9 mouse cellular contexts compared by ENCODE assay signal in the genomic region with DNA sequence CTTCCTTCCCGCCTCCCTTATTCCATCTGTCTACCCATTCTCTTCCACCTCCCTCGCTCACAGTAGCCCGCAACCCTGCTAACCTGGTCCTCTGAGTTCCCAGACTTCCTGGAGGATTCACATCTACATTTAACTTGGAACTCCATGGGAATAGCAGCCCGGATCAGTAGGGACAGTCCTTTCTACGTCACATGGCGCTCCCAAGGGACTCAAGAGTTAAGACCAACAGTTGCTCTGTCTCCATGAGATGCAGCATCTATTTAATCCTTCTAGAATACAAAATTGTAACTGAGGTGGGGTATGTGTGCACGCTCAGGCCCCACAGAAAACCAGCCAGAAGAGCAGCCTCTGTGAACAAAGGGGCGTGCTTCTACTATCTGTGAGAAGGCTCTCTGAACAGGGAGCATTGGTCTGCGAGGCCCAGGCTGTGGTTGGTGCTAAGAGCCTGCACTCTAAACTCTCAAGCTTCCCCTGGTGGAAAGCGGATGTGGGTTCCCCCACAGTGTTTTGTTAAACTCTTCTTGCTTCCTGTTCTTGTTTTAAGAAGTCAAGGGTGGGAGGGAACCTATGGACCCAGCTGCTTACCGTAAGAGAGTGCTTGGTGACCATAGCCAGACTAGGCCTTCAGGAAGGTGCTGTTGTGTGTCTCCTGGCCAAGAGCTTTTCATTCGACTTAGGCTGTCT. TPM values are rescaled to one million over a fixed set of nuclear protein-coding genes. Genes with fewer than 3 reads are reported as not detected.
DNase-seq lines count a peak whose midpoint lies in the region; ATAC-seq and TF ChIP-seq lines count a peak whose summit lies in the region.
"Had no signal": no experiment of that assay in that cellular context is flagged by ENCODE, and none has a peak within 500 bp of the region (broad histone marks: within the 10 kb centered on the region; RNA-seq: fewer than 3 reads in every experiment).

No protein-coding gene starts in this region.

- peak overlapping the region; percentile 56 for H3K4me2 ChIP-seq in heart, embryonic 16.5 days (ENCODE audit: low read depth, low read length)
- no peak overlapping the region for H3K4me2 ChIP-seq in liver, embryonic 13.5 days
- no peak overlapping the region for H3K4me2 ChIP-seq in hindbrain, postnatal 0 days (ENCODE audit: low read depth, low read length)

- H3K4me3 ChIP-seq in left cerebral cortex, adult 2 months = no peak overlapping the region
- peak overlapping the region; percentile 17; the same call in 1 of the 2 replicates for H3K4me3 ChIP-seq in heart, embryonic 16.5 days (ENCODE audit: low read length)
- H3K4me3 ChIP-seq in liver, embryonic 13.5 days (replicated peaks) = no peak overlapping the region
- no peak overlapping the region for H3K4me3 ChIP-seq in hindbrain, postnatal 0 days (ENCODE audit: low read length)
- no peak overlapping the region for H3K4me3 ChIP-seq in limb, embryonic 10.5 days

- H3K4me1 ChIP-seq in heart, embryonic 16.5 days (ENCODE audit: control insufficient read depth, insufficient read depth, low read length) = peaks cover 39% of the 10 kb centered on the region
- H3K4me1 ChIP-seq in liver, embryonic 13.5 days (replicated peaks) = peaks cover 22% of the 10 kb centered on the region; the same call in 1 of the 2 replicates
- peaks cover 9% of the 10 kb centered on the region; the same call in 1 of the 2 replicates for H3K4me1 ChIP-seq in hindbrain, postnatal 0 days (ENCODE audit: insufficient read depth, low read length)
- H3K4me1 ChIP-seq in limb, embryonic 10.5 days = peaks cover 21% of the 10 kb centered on the region

- peak overlapping the region; percentile 31; the same call in 1 of the 2 replicates for H3K9ac ChIP-seq in heart, embryonic 16.5 days (ENCODE audit: low read length)
- H3K9ac ChIP-seq in liver, embryonic 13.5 days = no peak overlapping the region
- H3K9ac ChIP-seq in hindbrain, postnatal 0 days (replicated peaks; ENCODE audit: low read length) = no peak overlapping the region

- intact Hi-C loops in left cerebral cortex, postnatal 14 days (cut with DNase I) = no loop called here
- intact Hi-C loops in left cerebral cortex, adult 2 months (cut with DNase I) = no loop called here

- ATAC-seq in heart, embryonic 16.5 days (replicated peaks; ENCODE audit: extremely low read depth, insufficient read depth, low FRiP score) = peak; percentile 53
- peak; percentile 55 for ATAC-seq in liver, embryonic 13.5 days (ENCODE audit: low read depth)
- no peak for ATAC-seq in hindbrain, postnatal 0 days
- ATAC-seq: Patski had no signal

- H3K27ac ChIP-seq in left cerebral cortex, adult 2 months = no peak overlapping the region
- peak overlapping the region; percentile 85 for H3K27ac ChIP-seq in heart, embryonic 16.5 days (ENCODE audit: low read length)
- peak overlapping the region; percentile 1; the same call in 1 of the 2 replicates for H3K27ac ChIP-seq in liver, embryonic 13.5 days
- no peak overlapping the region; the same call in 1 of the 2 replicates for H3K27ac ChIP-seq in hindbrain, postnatal 0 days
- no peak overlapping the region for H3K27ac ChIP-seq in limb, embryonic 10.5 days

- peak; percentile 20 to 24 for DNase-seq in left cerebral cortex, postnatal 14 days (ENCODE audit: low spot score in 2 of 2)
- no peak for DNase-seq in left cerebral cortex, adult 2 months (ENCODE audit: extremely low spot score in 1 of 2, low spot score in 2 of 2)
- peak; percentile 20 for DNase-seq in liver, embryonic 13.5 days
- peak; percentile 58 for DNase-seq in spleen, adult 12 weeks (ENCODE audit: low spot score)
- DNase-seq in hindbrain, postnatal 0 days (ENCODE audit: low spot score) = no peak
- DNase-seq in limb, embryonic 10.5 days (ENCODE audit: low spot score) = no peak
- no peak for DNase-seq in left cerebral cortex, adult 18-20 months (ENCODE audit: low spot score in 2 of 2)

- no peaks in the 10 kb centered on the region for H3K36me3 ChIP-seq in heart, embryonic 16.5 days (ENCODE audit: control insufficient read depth, insufficient read depth)
- no peaks in the 10 kb centered on the region for H3K36me3 ChIP-seq in liver, embryonic 13.5 days
- H3K36me3 ChIP-seq in hindbrain, postnatal 0 days (ENCODE audit: insufficient read depth, low read length) = no peaks in the 10 kb centered on the region
- no peaks in the 10 kb centered on the region for H3K36me3 ChIP-seq in limb, embryonic 10.5 days

- TF ChIP-seq CTCF in left cerebral cortex, adult 2 months (IDR thresholded peaks at IDR 0.05) = no peak; the same call in 1 of the 2 replicates
- no peak for TF ChIP-seq CTCF in hindbrain, postnatal 0 days (IDR thresholded peaks at IDR 0.05; ENCODE audit: low read depth)

- no peaks in the 10 kb centered on the region for H3K9me3 ChIP-seq in heart, embryonic 16.5 days (replicated peaks; ENCODE audit: control insufficient read depth, low read length)
- H3K9me3 ChIP-seq in liver, embryonic 13.5 days (replicated peaks) = no peaks in the 10 kb centered on the region
- H3K9me3 ChIP-seq in hindbrain, postnatal 0 days (ENCODE audit: low read length) = no peaks in the 10 kb centered on the region
- no peaks in the 10 kb centered on the region for H3K9me3 ChIP-seq in limb, embryonic 10.5 days (replicated peaks)

- 54% methylated on average over 12 of the region's 12 CpGs for WGBS in heart, embryonic 16.5 days
- 35% methylated on average over 12 of the region's 12 CpGs for WGBS in liver, embryonic 13.5 days (ENCODE audit: insufficient replicate concordance)
- 75% methylated on average over 12 of the region's 12 CpGs for WGBS in hindbrain, postnatal 0 days
- WGBS in limb, embryonic 10.5 days = 84% methylated on average over 12 of the region's 12 CpGs

- H3K27me3 ChIP-seq in heart, embryonic 16.5 days (ENCODE audit: control insufficient read depth, insufficient read depth, low read length) = no peaks in the 10 kb centered on the region
- H3K27me3 ChIP-seq in liver, embryonic 13.5 days = no peaks in the 10 kb centered on the region
- no peaks in the 10 kb centered on the region for H3K27me3 ChIP-seq in hindbrain, postnatal 0 days (ENCODE audit: insufficient read depth, low read length)
- H3K27me3 ChIP-seq in limb, embryonic 10.5 days (ENCODE audit: low read depth, poor library complexity, severe bottlenecking) = no peaks in the 10 kb centered on the region
- H3K27me3 ChIP-seq: Patski had no signal

RNA-seq across cellular contexts. Expression of gene Ggt5, which starts 2.2 kb away (rescaled TPM):
- 1 to 10 TPM; 4.4 to 4.5 TPM for total RNA-seq in left cerebral cortex, postnatal 14 days (2021)
- 1 to 10 TPM; 2.7 to 3.8 TPM for total RNA-seq in left cerebral cortex, adult 2 months (2021)
- polyA plus RNA-seq in heart, embryonic 16.5 days (2015; fragmentation: Nextera tagmentation; extraction: Ambion mirVana) = 9.7 and 11.3 TPM in 2 replicates
- polyA plus RNA-seq in liver, embryonic 13.5 days (2015; fragmentation: Nextera tagmentation; extraction: Ambion mirVana) = 0.52 and 0.59 TPM in 2 replicates
- 2.8 and 3.4 TPM in 2 replicates for total RNA-seq in hindbrain, postnatal 0 days (2014; rRNA removed)
- polyA plus RNA-seq in hindbrain, postnatal 0 days (2015; fragmentation: Nextera tagmentation; extraction: Ambion mirVana) = 2.3 TPM in 2 replicates
- polyA plus RNA-seq in limb, embryonic 10.5 days (2016; fragmentation: Nextera tagmentation; extraction: Ambion mirVana) = 0.33 and 0.69 TPM in 2 replicates
- total RNA-seq in left cerebral cortex, adult 18-20 months (2021) = 1 to 10 TPM; 2.2 to 2.9 TPM
- polyA plus RNA-seq: Patski had no signal

RNA-seq across cellular contexts. Expression of gene Ggt1, which starts 29.9 kb away (rescaled TPM):
- total RNA-seq in left cerebral cortex, postnatal 14 days (2021) = 1 to 10 TPM; 1.5 to 1.6 TPM
- total RNA-seq in left cerebral cortex, adult 2 months (2021) = 1 to 10 TPM; 3.2 to 4.1 TPM
- polyA plus RNA-seq in heart, embryonic 16.5 days (2015; fragmentation: Nextera tagmentation; extraction: Ambion mirVana) = 0.89 and 2.4 TPM in 2 replicates
- 4.7 and 5.4 TPM in 2 replicates for polyA plus RNA-seq in liver, embryonic 13.5 days (2015; fragmentation: Nextera tagmentation; extraction: Ambion mirVana)
- total RNA-seq in hindbrain, postnatal 0 days (2014; rRNA removed) = 3.2 and 7.6 TPM in 2 replicates
- 1.0 and 1.2 TPM in 2 replicates for polyA plus RNA-seq in hindbrain, postnatal 0 days (2015; fragmentation: Nextera tagmentation; extraction: Ambion mirVana)
- 1.3 and 2.3 TPM in 2 replicates for polyA plus RNA-seq in limb, embryonic 10.5 days (2016; fragmentation: Nextera tagmentation; extraction: Ambion mirVana)
- total RNA-seq in left cerebral cortex, adult 18-20 months (2021) = 1 to 10 TPM; 3.6 to 4.1 TPM

RNA-seq across cellular contexts. Expression of gene Lrrc75b, which starts 31.2 kb away (rescaled TPM):
- 10 to 100 TPM; 10.0 to 11.4 TPM for total RNA-seq in left cerebral cortex, postnatal 14 days (2021)
- 1 to 10 TPM; 9.4 to 9.9 TPM for total RNA-seq in left cerebral cortex, adult 2 months (2021)
- 1.5 and 2.7 TPM in 2 replicates for polyA plus RNA-seq in heart, embryonic 16.5 days (2015; fragmentation: Nextera tagmentation; extraction: Ambion mirVana)
- polyA plus RNA-seq in liver, embryonic 13.5 days (2015; fragmentation: Nextera tagmentation; extraction: Ambion mirVana) = 0.05 and 0.07 TPM in 2 replicates
- 30.3 and 31.4 TPM in 2 replicates for total RNA-seq in hindbrain, postnatal 0 days (2014; rRNA removed)
- polyA plus RNA-seq in hindbrain, postnatal 0 days (2015; fragmentation: Nextera tagmentation; extraction: Ambion mirVana) = 26.0 and 26.4 TPM in 2 replicates
- 0.74 and 0.93 TPM in 2 replicates for polyA plus RNA-seq in limb, embryonic 10.5 days (2016; fragmentation: Nextera tagmentation; extraction: Ambion mirVana)
- total RNA-seq in left cerebral cortex, adult 18-20 months (2021) = 10 to 100 TPM; 10.2 to 10.5 TPM

RNA-seq across cellular contexts. Expression of gene Susd2, which starts 52.5 kb away (rescaled TPM):
- 1 to 10 TPM; 4.3 to 4.8 TPM for total RNA-seq in left cerebral cortex, postnatal 14 days (2021)
- total RNA-seq in left cerebral cortex, adult 2 months (2021) = 1 to 10 TPM; 8.4 to 8.9 TPM
- 12.4 and 13.3 TPM in 2 replicates for polyA plus RNA-seq in heart, embryonic 16.5 days (2015; fragmentation: Nextera tagmentation; extraction: Ambion mirVana)
- 1.0 and 1.4 TPM in 2 replicates for polyA plus RNA-seq in liver, embryonic 13.5 days (2015; fragmentation: Nextera tagmentation; extraction: Ambion mirVana)
- total RNA-seq in hindbrain, postnatal 0 days (2014; rRNA removed) = 14.4 and 14.9 TPM in 2 replicates
- 11.2 and 11.4 TPM in 2 replicates for polyA plus RNA-seq in hindbrain, postnatal 0 days (2015; fragmentation: Nextera tagmentation; extraction: Ambion mirVana)
- 0.83 and 0.96 TPM in 2 replicates for polyA plus RNA-seq in limb, embryonic 10.5 days (2016; fragmentation: Nextera tagmentation; extraction: Ambion mirVana)
- 1 to 10 TPM; 8.8 to 9.0 TPM for total RNA-seq in left cerebral cortex, adult 18-20 months (2021)

Comparison
In these comparisons a context has a peak if more than half of its experiments do, and no peak if none do; other contexts are left out.
1. DNase-seq: peak in left cerebral cortex, postnatal 14 days (2 of 2), liver, embryonic 13.5 days (single experiment) and spleen, adult 12 weeks (single experiment); none in left cerebral cortex, adult 2 months (0 of 2), hindbrain, postnatal 0 days (single experiment), limb, embryonic 10.5 days (single experiment) and left cerebral cortex, adult 18-20 months (0 of 2).
2. H3K27ac ChIP-seq: peak in heart, embryonic 16.5 days (single experiment) and liver, embryonic 13.5 days (single experiment); none in left cerebral cortex, adult 2 months (single experiment), hindbrain, postnatal 0 days (single experiment) and limb, embryonic 10.5 days (single experiment).